Mouse (Mus musculus): Measurements from ENCODE around the gene Tmem175. TPM values are rescaled to one million over a fixed set of nuclear protein-coding genes. Genes with fewer than 3 reads are reported as not detected.
"Not testable (repeated sequence)": the region's sequence is repeated elsewhere in the genome, so short reads cannot be mapped to it uniquely, and the experiment has no call there.

The Tmem175 gene
- polyA plus RNA-seq, 1 experiment from 2014 or later, result 16.5 TPM

- ATAC-seq (ENCODE audit: insufficient number of reproducible peaks, low FRiP score, low TSS enrichment, low read depth) (no peak), DNase-seq (ENCODE audit: low spot score) (no peak)
- Histone ChIP-seq H3K27me3 (ENCODE audit: control insufficient read depth, insufficient read depth, low read length) (no peaks in the 10 kb centered on the region), H3K9ac (ENCODE audit: low read length) (no peak overlapping the region), H3K4me3 (ENCODE audit: low read depth, low read length) (no peak overlapping the region), H3K4me1 (ENCODE audit: control insufficient read depth, insufficient read depth, low read length) (peaks cover 3% of the 10 kb centered on the region; the same call in 1 of the 2 replicates), H3K9me3 (ENCODE audit: control insufficient read depth, low read length) (no peaks in the 10 kb centered on the region), H3K36me3 (ENCODE audit: control insufficient read depth, insufficient read depth, low read length) (no peaks in the 10 kb centered on the region), H3K27ac (replicated peaks; ENCODE audit: low read depth, low read length) (no peak overlapping the region), H3K4me2 (ENCODE audit: low read depth, severe bottlenecking) (no peak overlapping the region)
- 83% methylated on average over 4 of the region's 4 CpGs for WGBS
Observed at GRCm38 (mm10) chr5:108633676-108634075, 4.1 kb downstream of the Tmem175 start.

- H3K4me3 ChIP-seq (ENCODE audit: low read depth, low read length); ATAC-seq (ENCODE audit: insufficient number of reproducible peaks, low FRiP score, low TSS enrichment, low read depth); H3K9me3 ChIP-seq (ENCODE audit: control insufficient read depth, low read length); H3K27me3 ChIP-seq (ENCODE audit: control insufficient read depth, insufficient read depth, low read length); H3K9ac ChIP-seq (ENCODE audit: low read length); H3K36me3 ChIP-seq (ENCODE audit: control insufficient read depth, insufficient read depth, low read length); H3K4me1 ChIP-seq (ENCODE audit: control insufficient read depth, insufficient read depth, low read length); H3K4me2 ChIP-seq (ENCODE audit: low read depth, severe bottlenecking); H3K27ac ChIP-seq (replicated peaks; ENCODE audit: low read depth, low read length); DNase-seq (ENCODE audit: low spot score): not testable (repeated sequence)
- WGBS, result 81% methylated on average over 2 of the region's 3 CpGs
Observed at GRCm38 (mm10) chr5:108634088-108634487, 4.5 kb downstream of the Tmem175 start.

GRCm38 (mm10) chr5:108636172-108636571 is 6.6 kb downstream of the Tmem175 start:
- no peak overlapping the region for H3K27ac ChIP-seq (replicated peaks; ENCODE audit: low read depth, low read length)
- ATAC-seq (ENCODE audit: insufficient number of reproducible peaks, low FRiP score, low TSS enrichment, low read depth), result no peak
- no peaks in the 10 kb centered on the region for H3K9me3 ChIP-seq (ENCODE audit: control insufficient read depth, low read length)
- H3K4me2 ChIP-seq (ENCODE audit: low read depth, severe bottlenecking), result no peak overlapping the region
- DNase-seq (ENCODE audit: low spot score), result no peak
- no peaks in the 10 kb centered on the region for H3K4me1 ChIP-seq (ENCODE audit: control insufficient read depth, insufficient read depth, low read length)
- no peak overlapping the region for H3K4me3 ChIP-seq (ENCODE audit: low read depth, low read length)
- no peaks in the 10 kb centered on the region for H3K36me3 ChIP-seq (ENCODE audit: control insufficient read depth, insufficient read depth, low read length)
- no peak overlapping the region for H3K9ac ChIP-seq (ENCODE audit: low read length)
- H3K27me3 ChIP-seq (ENCODE audit: control insufficient read depth, insufficient read depth, low read length), result no peaks in the 10 kb centered on the region
- 78% methylated on average over 4 of the region's 4 CpGs for WGBS

- no peak for ATAC-seq (ENCODE audit: insufficient number of reproducible peaks, low FRiP score, low TSS enrichment, low read depth)
- no peak overlapping the region for H3K9ac ChIP-seq (ENCODE audit: low read length)
- 85% methylated on average over 2 of the region's 2 CpGs for WGBS
Observed at GRCm38 (mm10) chr5:108643674-108644073, 14.1 kb downstream of the Tmem175 start.

DNA sequence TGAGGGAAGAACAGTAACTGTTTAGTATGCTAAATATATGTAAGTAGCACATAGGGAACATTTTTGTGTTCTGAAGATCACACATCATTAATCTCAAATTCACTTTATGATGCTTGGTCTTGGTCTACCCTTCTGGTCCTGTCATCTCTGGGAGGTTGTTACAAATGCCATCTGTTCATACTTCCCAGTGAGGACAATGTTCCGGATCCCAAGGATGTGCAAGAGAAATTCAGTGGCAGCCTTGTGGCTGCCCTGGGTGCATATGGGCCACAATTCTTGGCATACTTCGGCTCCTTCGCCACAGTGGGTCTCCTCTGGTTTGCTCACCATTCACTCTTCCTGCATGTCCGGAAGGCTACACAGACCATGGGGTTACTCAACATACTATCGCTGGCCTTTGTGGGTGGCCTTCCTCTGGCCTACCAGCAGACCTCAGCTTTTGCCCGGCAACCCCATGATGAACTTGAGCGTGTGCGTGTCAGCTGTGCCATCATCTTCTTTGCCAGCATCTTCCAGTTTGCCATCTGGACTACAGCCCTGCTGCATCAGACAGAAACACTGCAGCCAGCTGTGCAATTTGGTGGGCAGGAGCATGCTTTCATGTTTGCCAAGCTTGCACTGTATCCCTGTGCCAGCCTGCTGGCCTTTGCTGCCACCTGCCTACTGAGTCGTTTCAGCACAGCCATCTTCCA is 16.2 kb downstream of the Tmem175 start:
- Histone ChIP-seq H3K9me3 (ENCODE audit: control insufficient read depth, low read length) (no peaks in the 10 kb centered on the region), H3K27ac (replicated peaks; ENCODE audit: low read depth, low read length) (no peak overlapping the region), H3K9ac (ENCODE audit: low read length) (no peak overlapping the region), H3K4me3 (ENCODE audit: low read depth, low read length) (no peak overlapping the region), H3K4me1 (ENCODE audit: control insufficient read depth, insufficient read depth, low read length) (no peaks in the 10 kb centered on the region), H3K36me3 (ENCODE audit: control insufficient read depth, insufficient read depth, low read length) (0 out of 2 replicates have a peak, but pooled peaks cover 2% of the 10 kb centered on the region), H3K27me3 (ENCODE audit: control insufficient read depth, insufficient read depth, low read length) (no peaks in the 10 kb centered on the region), H3K4me2 (ENCODE audit: low read depth, severe bottlenecking) (no peak overlapping the region)
- no peak for DNase-seq (ENCODE audit: low spot score)
- no peak for ATAC-seq (ENCODE audit: insufficient number of reproducible peaks, low FRiP score, low TSS enrichment, low read depth)
- WGBS, result 92% methylated on average over 9 of the region's 9 CpGs

More at GRCm38 (mm10) chr5:108643674-108644073, 14.1 kb downstream of the Tmem175 start:
- 0 out of 2 replicates have a peak, but pooled peaks cover 2% of the 10 kb centered on the region for H3K36me3 ChIP-seq (ENCODE audit: control insufficient read depth, insufficient read depth, low read length)
- no peak overlapping the region for H3K27ac ChIP-seq (replicated peaks; ENCODE audit: low read depth, low read length)
- H3K4me3 ChIP-seq (ENCODE audit: low read depth, low read length), result no peak overlapping the region
- no peaks in the 10 kb centered on the region for H3K4me1 ChIP-seq (ENCODE audit: control insufficient read depth, insufficient read depth, low read length)
- H3K9me3 ChIP-seq (ENCODE audit: control insufficient read depth, low read length), result no peaks in the 10 kb centered on the region
- H3K27me3 ChIP-seq (ENCODE audit: control insufficient read depth, insufficient read depth, low read length), result no peaks in the 10 kb centered on the region
- no peak overlapping the region for H3K4me2 ChIP-seq (ENCODE audit: low read depth, severe bottlenecking)
- DNase-seq (ENCODE audit: low spot score), result no peak

DNA sequence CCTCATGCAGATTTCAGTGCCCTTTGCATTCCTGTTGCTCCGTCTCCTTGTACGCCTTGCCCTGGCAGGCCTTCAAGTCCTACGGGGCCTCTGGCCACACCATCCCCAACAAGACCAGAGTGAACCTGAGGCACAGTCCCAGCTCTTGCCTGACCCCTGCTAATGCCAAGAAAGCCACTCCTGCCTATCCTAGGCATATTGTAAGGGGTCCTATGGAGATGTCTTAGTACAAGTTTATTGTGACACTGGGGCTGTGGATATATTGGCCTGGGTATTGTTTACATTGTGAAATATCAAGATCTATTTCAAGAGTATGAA is 16.7 kb downstream of the Tmem175 start:
- Histone ChIP-seq H3K9ac (ENCODE audit: low read length) (no peak overlapping the region), H3K4me2 (ENCODE audit: low read depth, severe bottlenecking) (no peak overlapping the region), H3K4me3 (ENCODE audit: low read depth, low read length) (no peak overlapping the region), H3K27ac (replicated peaks; ENCODE audit: low read depth, low read length) (no peak overlapping the region), H3K27me3 (ENCODE audit: control insufficient read depth, insufficient read depth, low read length) (no peaks in the 10 kb centered on the region), H3K36me3 (ENCODE audit: control insufficient read depth, insufficient read depth, low read length) (0 out of 2 replicates have a peak, but pooled peaks cover 2% of the 10 kb centered on the region), H3K9me3 (ENCODE audit: control insufficient read depth, low read length) (no peaks in the 10 kb centered on the region), H3K4me1 (ENCODE audit: control insufficient read depth, insufficient read depth, low read length) (no peaks in the 10 kb centered on the region)
- ATAC-seq (ENCODE audit: insufficient number of reproducible peaks, low FRiP score, low TSS enrichment, low read depth) (no peak), DNase-seq (ENCODE audit: low spot score) (no peak)
- WGBS, result 91% methylated on average over 3 of the region's 3 CpGs

- DNase-seq (ENCODE audit: low spot score) (no peak), ATAC-seq (ENCODE audit: insufficient number of reproducible peaks, low FRiP score, low TSS enrichment, low read depth) (no peak)
- Histone ChIP-seq H3K4me2 (ENCODE audit: low read depth, severe bottlenecking) (no peak overlapping the region), H3K4me3 (ENCODE audit: low read depth, low read length) (no peak overlapping the region), H3K9me3 (ENCODE audit: control insufficient read depth, low read length) (no peaks in the 10 kb centered on the region), H3K36me3 (ENCODE audit: control insufficient read depth, insufficient read depth, low read length) (0 out of 2 replicates have a peak, but pooled peaks cover 2% of the 10 kb centered on the region), H3K27me3 (ENCODE audit: control insufficient read depth, insufficient read depth, low read length) (no peaks in the 10 kb centered on the region), H3K9ac (ENCODE audit: low read length) (no peak overlapping the region), H3K27ac (replicated peaks; ENCODE audit: low read depth, low read length) (no peak overlapping the region), H3K4me1 (ENCODE audit: control insufficient read depth, insufficient read depth, low read length) (no peaks in the 10 kb centered on the region)
- 90% methylated on average over 2 of the region's 2 CpGs for WGBS
Observed at GRCm38 (mm10) chr5:108647311-108647710, 17.7 kb downstream of the Tmem175 start.

GRCm38 (mm10) chr5:108647820-108648465 is 18.4 kb downstream of the Tmem175 start:
- H3K36me3 ChIP-seq (ENCODE audit: control insufficient read depth, insufficient read depth, low read length), result 0 out of 2 replicates have a peak, but pooled peaks cover 2% of the 10 kb centered on the region
- WGBS, result 86% methylated on average over 2 of the region's 2 CpGs
- no peak for DNase-seq (ENCODE audit: low spot score)

More at GRCm38 (mm10) chr5:108647820-108648465, 18.4 kb downstream of the Tmem175 start:
- Histone ChIP-seq H3K4me2 (ENCODE audit: low read depth, severe bottlenecking) (no peak overlapping the region), H3K9me3 (ENCODE audit: control insufficient read depth, low read length) (no peaks in the 10 kb centered on the region), H3K27ac (replicated peaks; ENCODE audit: low read depth, low read length) (no peak overlapping the region), H3K9ac (ENCODE audit: low read length) (no peak overlapping the region), H3K4me1 (ENCODE audit: control insufficient read depth, insufficient read depth, low read length) (no peaks in the 10 kb centered on the region), H3K27me3 (ENCODE audit: control insufficient read depth, insufficient read depth, low read length) (no peaks in the 10 kb centered on the region), H3K4me3 (ENCODE audit: low read depth, low read length) (no peak overlapping the region)
- no peak for ATAC-seq (ENCODE audit: insufficient number of reproducible peaks, low FRiP score, low TSS enrichment, low read depth)
